Mouse (Mus musculus) brain, embryonic 18.5 days (tissue): ENCODE data around the gene Tnfsf14.

Experiments used
- DNase-seq: peaks from one replicate; pipeline ENCODE4 v3.0.0-alpha.2; 2012; ENCODE audit warnings: low read depth, low spot score

The Tnfsf14 gene

GRCm38 (mm10) chr17:57194041-57194507 is at the start of gene Tnfsf14:
Gene Tnfsf14 (minus strand): TSS chr17:57194177.
- DNase-seq = no peak

DNA sequence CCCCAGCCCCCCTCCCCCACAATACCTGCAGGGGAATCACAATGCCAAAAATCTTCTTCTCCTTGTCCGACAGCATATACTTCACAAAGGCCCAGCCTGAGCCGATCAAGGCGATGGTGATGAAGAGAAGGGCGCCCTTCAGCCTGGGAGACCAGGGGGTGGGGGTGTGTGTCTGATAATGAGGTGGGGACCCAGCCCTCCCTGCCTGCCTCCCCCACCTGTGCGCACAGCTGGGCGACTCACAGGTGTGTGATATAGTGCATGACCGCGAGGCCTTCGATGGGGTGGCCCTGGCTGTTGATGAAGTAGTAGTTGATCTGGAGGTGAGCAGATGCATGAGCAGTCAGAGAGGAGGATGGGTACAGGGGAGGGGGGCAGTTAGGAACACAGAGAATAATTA is 43.2 kb upstream of the Tnfsf14 start:
- no peak for DNase-seq

DNA sequence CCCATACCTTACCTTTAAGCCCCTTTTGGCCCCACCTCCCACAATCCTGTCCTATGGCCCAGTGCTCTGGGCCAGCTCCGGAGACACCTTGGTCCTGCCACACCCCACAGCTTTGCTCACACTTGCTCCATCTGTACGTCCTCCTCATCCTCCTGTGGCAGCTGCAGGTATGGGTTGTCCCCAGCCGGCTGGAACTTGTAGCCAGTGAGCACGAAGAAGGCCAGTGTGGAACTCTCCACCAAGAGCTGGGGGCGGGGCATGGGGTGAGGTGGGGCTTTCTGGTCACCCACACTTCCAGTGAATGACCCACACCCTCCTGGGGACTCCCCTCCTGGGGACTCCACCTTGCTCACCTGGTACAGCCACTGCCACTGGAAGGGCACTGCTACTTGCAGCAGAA is 41.8 kb upstream of the Tnfsf14 start:
- DNase-seq = no peak

DNA sequence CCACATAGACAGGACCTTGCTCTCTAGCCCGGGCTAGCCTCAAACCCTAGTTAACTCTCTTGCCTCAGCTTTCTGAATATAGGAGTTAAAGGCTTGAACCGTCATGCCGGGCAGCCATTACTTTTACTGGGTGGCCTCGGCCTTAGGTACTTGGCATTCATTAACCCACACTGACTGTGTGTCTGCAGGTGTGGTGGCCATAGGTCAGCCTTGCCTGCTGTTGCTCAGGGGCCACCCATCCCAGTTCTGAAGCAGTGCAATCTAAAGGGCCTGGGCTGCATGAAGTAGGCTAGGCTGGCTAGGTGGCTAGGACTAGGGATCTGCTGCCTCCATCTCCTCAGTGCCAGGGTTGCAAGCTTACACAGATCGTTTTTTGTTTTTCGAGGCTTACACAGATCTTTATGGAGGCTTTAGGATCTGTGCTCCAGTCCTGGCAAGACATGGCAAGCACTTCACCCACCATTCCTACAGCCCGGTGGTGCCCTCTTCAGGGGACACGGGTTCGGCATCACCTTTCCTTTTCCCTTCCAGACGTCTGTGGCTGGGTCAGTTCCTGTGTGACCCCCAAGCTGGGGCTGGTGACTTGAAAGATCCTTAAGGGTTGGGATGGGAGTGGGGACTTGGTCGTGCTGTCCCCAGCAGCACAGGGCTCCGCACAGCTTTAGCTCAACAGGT is 40.4 kb upstream of the Tnfsf14 start:
- no peak for DNase-seq

DNA sequence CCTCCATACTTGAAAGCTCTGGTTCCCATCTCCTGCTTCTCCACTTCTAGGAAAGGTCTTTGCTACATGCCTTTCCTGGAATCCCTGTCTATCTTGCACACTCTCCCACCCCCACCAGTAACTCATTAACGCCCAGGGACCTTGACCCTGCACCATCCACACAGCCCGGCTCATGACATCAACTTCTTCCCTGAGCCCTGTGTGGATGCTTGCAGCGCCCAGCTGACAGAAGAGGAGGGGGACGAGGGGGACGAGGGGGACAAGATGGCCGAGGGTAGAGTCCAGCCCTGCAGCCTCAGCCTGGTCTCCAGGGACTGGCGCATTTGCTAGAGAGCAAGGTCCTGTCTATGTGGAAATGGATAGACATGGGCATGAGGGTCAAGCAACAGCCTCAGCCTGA is 39.1 kb upstream of the Tnfsf14 start:
- no peak for DNase-seq

DNA sequence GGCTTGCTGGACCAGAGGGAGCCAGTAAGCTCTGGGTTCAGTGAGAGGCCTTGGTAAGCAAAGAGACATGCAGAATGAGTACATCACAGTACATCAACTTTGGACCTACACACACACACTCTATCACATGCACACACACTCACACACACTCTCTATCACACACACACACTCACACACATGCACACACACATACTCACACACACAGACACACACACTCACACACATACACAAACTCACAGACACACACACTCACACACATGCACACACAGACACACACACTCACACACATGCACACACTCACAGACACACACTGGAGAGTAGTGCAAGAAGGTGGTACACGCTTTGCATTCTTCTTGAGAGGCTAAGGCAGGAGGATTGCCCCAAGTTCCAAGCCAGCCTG is 38.2 kb upstream of the Tnfsf14 start:
- no peak for DNase-seq

DNA sequence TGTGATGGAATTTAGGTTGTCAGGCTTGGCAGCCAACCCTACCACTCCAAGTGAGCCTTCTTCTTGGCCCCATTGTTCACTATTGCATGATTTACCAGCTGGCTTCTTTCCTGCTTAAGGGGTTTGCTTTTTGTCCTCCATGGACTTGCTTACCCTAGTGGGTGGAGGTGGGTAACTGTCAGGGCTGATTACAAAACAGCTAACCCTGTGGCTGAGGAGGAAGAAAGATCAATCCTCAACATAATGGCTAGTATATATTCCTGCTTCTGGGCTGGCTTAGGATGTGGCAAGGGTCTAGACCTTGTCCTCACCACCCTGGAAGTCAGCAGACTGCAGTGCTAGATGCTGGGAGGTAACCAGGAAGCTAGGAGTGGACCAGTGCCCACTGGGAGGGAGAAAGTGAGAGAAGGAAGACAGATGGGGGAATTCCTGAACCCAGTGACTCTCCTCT is 37.4 kb upstream of the Tnfsf14 start:
- DNase-seq = no peak

DNA sequence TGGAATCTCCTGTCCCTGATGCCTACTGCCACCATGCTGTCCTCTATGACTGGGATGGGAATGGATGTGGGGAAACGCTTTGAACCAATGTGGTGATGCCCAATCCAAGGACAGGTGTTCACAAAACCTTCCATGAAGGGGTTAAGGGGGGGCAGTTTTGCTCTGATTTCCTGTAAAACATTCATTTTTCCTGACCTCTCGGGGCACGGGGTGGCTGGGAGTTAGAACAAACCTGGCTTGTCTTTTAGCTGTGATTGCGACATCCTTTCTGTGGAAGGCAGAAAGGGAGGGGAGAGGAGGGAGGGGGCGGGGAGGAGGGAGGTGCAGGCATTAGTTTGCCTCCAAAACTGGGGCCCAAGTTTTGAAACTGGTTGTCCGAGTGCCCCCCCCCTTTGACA is 36.8 kb upstream of the Tnfsf14 start:
- no peak for DNase-seq

- no peak for DNase-seq
Measured at GRCm38 (mm10) chr17:57229851-57230727, 36.1 kb upstream of the Tnfsf14 start.

- no peak for DNase-seq
Measured at GRCm38 (mm10) chr17:57228873-57229272, 34.9 kb upstream of the Tnfsf14 start.

GRCm38 (mm10) chr17:57228014-57228413 is 34.0 kb upstream of the Tnfsf14 start, which contains the start of gene C3:
Gene C3 (minus strand): TSS chr17:57228136.
- DNase-seq = no peak

DNA sequence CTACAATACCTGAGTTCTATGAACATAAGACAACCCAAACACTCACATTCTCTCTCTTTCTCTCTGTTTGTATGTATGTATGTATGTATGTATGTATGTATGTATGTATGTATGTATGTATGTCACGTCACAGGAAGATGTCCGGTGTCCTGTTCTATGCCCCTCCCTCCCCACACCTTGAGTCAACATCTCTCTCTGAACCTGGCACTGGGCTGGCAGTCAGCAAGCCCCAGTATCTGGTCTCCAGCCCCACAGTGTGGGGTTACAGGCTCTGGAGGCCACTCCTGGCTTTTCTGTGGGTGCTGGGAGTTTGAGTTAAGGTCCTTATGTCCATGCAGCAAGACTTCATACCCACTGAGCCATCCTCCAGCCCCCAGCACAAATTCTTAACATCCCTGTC is 33.5 kb upstream of the Tnfsf14 start:
- DNase-seq = no peak

GRCm38 (mm10) chr17:57223313-57223712 is 29.3 kb upstream of the Tnfsf14 start:
- no peak for DNase-seq

DNA sequence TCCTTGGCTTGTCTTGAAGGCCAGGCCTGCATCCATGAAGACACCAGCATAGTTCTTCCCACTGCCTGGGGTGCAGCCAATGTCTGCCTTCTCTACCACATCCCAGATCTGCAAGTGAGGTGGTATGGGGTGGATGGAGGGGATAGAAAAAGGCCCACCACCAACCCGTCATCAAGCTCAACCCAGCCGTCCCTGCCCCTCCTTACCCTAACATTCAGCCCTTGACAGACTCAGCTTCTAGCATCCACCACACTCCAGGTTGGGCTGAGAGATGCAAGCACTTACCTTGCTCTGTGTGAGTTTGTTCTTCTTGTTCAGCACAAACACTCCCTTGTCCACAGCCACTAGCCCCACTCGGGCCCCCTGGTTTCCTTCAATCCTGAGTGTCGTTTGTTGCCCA is 27.9 kb upstream of the Tnfsf14 start:
- no peak for DNase-seq

- no peak for DNase-seq
Measured at GRCm38 (mm10) chr17:57219884-57220207, 25.9 kb upstream of the Tnfsf14 start.

- DNase-seq = no peak
Measured at GRCm38 (mm10) chr17:57219167-57219883, 25.3 kb upstream of the Tnfsf14 start.

- DNase-seq = no peak
Measured at GRCm38 (mm10) chr17:57218335-57218900, 24.4 kb upstream of the Tnfsf14 start.

- peak; percentile 18 for DNase-seq
Measured at GRCm38 (mm10) chr17:57214676-57215387, 20.9 kb upstream of the Tnfsf14 start.

DNA sequence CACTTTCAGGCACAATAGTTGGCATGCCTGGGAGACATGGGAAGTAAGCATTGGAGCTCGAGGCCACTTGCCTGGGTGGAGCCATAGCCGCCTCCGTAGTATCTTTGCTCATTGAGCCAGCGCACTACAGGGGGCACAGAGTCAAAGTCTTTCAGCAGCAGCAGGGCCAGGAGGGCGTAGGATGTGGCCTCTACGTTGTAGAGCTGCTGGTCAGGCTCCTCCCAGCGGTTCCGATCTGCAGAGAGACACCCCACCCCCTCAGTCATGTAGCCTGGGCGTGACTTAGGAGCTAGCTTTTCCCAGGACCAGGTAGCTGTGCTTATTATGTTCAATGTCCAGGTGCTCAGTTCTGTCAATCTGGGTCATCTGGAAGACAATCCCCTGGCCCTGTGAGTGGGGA is 17.5 kb upstream of the Tnfsf14 start:
- no peak for DNase-seq

DNA sequence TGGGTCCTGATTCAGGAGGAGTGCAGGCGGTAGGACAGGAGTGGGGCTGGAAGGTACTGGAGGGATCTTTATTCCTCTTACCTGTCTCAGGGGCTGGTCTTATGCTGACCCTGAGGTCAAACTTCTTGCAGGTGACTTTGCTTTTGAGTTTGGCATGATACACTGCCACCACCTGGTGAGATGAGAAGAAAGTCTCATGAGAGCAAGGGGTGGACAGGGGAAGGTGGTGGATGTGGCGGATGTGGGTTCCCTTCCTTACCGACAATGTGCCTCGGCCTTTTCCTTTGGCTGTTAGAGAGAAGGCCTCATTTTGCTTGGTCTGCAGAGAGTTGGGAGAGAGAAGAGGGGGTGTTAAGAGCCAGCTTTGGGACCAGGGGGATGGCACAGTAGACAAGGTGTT is 15.4 kb upstream of the Tnfsf14 start:
- DNase-seq = no peak

DNA sequence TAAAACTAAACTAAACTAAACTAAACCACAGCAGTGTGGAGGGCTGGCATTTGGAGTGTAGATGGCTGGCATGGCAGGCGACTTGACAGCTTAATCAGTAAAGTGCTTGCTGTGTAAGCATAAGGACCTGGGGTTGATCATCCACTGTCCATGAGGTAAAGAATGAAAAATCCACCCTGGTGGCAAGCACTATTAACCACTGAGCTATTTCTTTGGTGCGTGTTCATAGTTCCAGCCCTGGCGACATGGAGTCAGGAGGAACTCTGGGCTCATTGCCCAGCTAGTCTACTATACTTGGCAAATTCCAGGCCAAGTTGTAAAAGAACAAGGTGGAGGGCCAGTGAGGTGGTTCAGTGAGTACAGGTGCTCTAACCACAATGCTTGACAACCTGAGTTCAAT is 14.0 kb upstream of the Tnfsf14 start:
- no peak for DNase-seq
